Mouse (Mus musculus): Measurements from ENCODE around the gene Aff3.
A peak's percentile ranks its signal among the peaks of the same experiment; 100 is the strongest.

Aff3 gene

DNA sequence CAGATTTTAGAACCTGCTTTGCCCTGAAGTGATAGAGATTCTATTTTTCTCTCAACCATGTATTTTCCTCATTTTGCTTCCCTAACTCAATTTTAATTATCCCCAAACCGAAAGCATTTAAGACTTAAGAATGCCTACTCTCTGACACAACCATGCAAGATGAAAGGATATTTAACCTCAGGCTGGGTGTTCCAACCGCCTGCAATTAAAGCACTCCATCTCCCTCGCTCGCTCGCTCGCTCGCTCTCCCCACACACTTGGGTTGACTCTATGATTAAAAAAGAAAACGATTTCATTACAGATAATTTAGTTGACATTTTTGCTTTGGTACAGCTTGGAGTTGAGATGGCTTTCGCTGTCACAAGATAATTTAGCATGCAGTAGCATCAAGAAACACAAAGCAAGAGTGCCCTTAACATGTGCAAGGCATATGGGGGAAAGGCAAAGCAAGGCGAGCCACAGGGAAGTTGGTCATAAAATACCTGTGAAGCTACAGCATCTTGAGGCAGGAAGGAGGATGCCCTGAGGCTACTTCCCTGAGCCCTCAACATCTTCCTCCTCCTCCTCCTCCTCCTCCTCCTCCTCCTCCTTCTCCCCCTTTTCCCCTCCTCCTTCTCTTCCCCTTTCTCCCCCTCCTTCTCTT lies 167.7 kb downstream of the Aff3 start:
- DNase-seq (ENCODE audit: low spot score in 2 of 2): no peak

DNA sequence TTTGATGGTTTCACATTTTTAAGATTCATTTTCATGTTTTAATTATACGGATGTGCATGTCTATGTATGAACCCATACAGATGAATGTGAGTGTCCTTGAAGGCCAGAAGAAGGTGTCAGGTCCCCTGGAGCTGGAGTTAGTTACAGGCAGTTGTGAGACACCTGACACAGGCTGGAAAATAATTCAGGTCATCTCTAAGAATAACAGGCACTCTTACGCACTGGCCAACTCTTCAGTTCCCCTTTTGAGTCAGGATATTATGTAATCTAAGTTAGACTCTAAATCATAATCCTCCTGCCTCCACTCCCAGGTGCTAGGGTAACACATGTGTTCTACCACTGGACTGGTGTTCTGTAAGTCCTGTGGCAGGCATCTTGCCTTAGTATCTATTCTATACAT lies 169.5 kb downstream of the Aff3 start:
- DNase-seq (ENCODE audit: low spot score in 2 of 2): no peak

DNA sequence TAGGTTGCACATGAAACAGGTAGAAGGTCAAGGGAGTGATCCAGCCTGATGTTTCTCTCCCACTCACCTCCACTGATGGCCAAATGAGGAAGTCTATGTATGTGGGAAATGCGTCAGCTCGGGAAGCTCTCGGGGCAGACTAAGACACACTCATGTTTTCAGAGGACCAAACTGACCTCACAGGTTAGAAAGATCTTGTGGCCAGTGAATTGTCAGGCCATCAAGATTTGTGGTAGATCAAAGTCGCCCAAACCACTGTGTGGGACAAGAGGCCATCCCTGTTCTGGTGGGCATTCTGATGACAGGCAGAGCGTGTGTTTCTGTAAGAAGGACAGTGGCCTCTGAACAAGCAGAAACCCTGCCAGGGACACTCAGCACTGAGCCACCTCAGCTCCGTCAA lies 175.0 kb downstream of the Aff3 start:
- DNase-seq (ENCODE audit: low spot score in 2 of 2): no peak

DNA sequence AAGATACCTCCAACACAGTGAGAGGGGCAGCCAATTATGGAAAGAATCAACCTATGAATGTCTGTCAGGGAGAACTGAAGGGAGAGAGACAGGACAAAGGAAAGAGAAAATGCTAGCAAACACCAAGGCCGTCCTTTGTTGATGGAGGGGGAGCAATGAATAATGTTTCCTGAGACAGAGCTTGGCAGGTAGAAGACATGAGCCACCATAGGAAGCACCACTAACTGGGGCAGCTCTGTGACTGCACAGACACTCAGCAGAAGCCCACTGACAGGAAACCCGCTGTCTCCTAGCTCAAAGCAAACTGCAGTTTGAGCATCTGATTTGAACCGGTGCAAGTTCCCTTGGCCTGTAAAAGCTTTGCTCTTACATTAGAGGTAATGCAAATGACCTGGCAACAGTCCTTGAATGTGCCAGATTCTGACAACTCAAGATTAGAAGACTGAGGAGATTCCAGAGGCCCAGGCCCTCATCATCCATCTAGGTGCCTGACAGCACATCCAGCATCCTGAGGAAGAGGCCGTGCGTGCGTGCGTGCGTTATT lies 176.0 kb downstream of the Aff3 start:
- DNase-seq (ENCODE audit: low spot score in 2 of 2): no peak

GRCm38 (mm10) chr1:38487884-38488283 lies 176.9 kb downstream of the Aff3 start:
- DNase-seq (ENCODE audit: low spot score in 2 of 2): no peak

- DNase-seq (ENCODE audit: low spot score in 2 of 2): no peak
These were observed 181.6 kb downstream of the Aff3 start for GRCm38 (mm10) chr1:38483191-38483590.

GRCm38 (mm10) chr1:38478246-38478743 lies 186.5 kb downstream of the Aff3 start:
- DNase-seq (ENCODE audit: low spot score in 2 of 2): no peak

- DNase-seq (ENCODE audit: low spot score in 2 of 2): no peak
These were observed 193.9 kb downstream of the Aff3 start for GRCm38 (mm10) chr1:38470817-38471216.

DNA sequence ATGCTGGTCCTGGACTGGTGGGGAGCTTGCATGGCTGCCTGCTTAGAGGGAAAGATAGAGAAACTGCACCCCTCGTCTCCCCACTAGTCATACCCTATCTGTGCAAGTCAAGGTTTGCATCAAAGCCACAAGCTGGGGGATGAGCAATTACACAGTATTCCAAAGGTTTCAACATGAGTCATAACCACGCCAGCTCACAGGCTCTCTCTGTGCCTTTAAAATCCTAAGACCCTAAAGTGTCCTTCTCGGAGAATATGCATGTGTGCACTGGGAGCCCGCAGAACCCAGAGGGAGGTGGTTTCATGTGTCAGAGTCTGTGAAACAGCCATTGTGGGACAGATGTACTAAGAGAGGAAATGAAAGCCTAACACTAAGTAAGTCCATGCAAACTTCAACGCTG lies 194.6 kb downstream of the Aff3 start:
- DNase-seq (ENCODE audit: low spot score in 2 of 2): peak in 1 of 2 experiments; percentile 19

DNA sequence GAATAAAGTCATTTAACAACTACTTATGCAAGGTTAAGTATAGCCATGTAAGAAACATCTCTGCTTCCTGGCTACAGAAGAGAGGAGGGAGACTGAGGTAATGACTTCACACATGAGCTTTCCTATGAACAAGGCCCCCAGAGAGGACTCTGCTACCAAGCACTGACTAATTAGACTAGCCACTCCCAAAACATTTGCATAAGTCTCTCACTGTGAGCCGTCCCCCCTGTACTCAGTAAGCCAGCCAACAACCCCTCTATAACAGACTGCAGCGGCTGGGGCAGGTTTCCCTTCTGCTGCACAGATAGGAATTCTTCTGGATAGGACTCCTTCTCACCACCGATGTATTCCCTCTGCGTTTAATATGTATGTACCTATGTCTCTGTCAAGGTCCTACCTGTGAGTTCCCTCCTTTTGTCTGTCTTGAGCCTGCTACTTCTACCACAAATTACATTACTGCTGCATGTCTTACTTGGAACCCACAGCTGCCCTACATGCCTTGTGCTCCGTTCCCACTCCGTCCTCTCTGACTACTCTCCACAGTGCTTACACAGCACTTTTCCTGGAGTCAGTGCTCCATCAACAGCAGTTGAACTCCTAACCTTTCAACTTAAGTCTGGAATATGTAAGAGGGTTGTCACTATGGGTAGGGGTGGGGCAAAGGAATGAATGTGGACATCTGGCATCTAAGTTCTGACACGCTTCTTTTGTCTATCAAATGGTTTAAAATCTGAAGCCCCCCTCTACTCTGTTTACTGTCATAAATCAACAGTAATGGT lies 197.3 kb downstream of the Aff3 start:
- no peak for DNase-seq (ENCODE audit: low spot score in 2 of 2)

- DNase-seq (ENCODE audit: low spot score in 2 of 2): no peak
These were observed 208.0 kb downstream of the Aff3 start for GRCm38 (mm10) chr1:38456719-38457269.

DNA sequence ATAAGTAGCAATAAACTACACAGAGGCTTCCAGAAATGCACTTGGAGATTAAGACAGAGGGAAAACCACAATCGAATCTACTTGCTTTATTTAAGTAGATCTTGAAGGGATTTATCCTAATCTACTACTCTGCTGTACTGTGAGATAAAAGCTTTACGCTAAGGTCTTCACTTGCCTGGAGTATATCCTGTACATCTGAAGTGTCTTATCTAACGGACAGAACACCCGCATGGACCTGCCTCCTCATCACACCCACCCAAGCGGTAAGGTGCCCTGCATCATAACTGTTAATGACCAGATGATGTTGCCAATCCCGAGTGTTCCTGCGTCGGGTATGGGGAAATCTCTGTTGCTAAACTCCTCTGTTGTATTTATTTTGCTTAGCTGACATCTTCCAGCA lies 209.8 kb downstream of the Aff3 start:
- DNase-seq (ENCODE audit: low spot score in 2 of 2): no peak

DNA sequence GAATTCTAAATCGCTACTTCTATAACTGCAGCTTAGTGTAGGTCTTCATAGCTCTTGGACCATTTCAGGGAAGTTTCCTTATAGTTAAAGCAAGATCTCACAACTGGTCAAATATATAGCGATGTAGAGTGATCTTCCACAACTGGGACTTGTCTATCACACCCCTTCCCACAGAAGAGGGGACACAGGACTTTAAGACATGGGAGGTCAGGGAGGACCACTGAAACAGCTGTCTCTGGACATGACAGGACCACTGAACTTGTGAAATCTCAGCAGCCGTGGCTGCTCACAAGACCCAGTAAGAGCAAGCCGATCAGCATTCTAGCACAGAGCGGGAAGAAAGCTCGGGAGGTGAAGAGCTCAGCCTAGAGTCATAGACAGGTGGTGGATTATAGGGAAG lies 213.4 kb downstream of the Aff3 start:
- no peak for DNase-seq (ENCODE audit: low spot score in 2 of 2)

DNA sequence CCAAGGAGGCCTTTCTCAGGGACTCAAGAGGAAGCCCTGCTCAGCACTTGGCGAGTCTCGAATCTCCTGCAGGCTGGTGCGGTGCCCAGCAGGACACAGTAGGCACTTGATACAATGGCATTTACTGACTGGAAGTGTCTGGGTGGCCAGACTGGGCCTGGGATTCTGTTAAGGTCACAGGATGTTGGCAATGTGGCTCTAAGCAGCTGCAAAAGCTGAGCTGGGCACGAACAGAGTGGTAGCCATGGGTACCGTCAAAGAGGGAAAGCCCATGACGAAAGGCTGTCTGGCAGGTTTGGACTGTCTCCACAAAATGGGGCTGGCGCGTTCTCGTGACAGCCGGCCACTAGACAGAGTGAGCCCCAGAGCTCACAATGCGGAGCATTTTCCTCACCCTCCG lies 214.1 kb downstream of the Aff3 start:
- peak; percentile 51 to 69 for DNase-seq (ENCODE audit: low spot score in 2 of 2)

DNA sequence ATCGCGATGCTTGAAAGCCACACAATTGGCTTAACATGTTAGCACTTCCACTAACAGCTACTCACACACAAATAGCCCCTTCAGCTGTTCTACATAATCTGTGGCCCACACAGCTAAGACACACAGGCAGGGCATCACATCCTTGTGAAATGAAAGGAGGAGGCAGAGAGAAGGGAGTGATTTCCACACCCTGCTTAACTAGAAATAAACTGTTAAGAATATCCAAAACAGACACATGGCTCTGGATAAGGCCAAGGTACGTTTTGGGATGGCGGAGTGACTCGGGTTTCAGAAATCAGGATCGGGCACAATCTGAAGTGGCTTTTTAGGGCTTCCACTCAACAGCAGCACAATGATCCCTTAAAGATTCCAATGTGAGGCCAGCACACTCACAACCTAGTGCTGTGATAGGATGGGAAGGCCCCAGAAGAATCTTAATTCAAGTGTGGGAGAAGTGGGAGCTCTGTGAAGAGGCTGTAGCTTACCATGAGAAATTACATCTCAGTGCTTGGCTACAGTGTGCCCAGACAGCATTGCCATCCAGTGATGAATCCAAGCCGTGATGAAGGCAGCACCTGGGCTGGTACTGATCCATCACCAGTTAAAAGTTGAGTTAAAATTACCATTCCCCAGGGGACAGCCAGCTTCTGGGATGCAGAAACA lies 214.8 kb downstream of the Aff3 start:
- peak in 1 of 2 experiments; percentile 20 for DNase-seq (ENCODE audit: low spot score in 2 of 2)

GRCm38 (mm10) chr1:38448854-38449253 lies 215.9 kb downstream of the Aff3 start:
- peak in 1 of 2 experiments; percentile 11 for DNase-seq (ENCODE audit: low spot score in 2 of 2)

DNA sequence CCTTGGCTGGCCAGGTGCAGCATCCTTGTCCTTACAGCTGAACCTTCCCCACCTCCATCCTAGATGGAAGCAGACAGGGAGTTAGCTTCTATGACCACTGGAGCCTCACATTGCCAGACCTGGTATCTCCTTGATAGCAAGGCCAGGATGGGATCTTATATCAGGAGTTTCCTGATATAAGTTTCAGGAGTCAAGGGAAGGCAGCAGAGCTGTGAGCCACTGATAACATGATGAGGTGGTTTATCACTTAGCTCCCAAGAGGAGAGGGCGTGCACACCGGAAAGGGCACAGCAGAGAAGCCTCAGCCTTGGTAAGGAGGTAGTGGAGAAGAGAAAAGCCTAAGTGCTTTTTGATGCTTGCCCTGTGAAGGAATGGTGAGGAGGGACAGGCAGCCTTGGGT lies 217.2 kb downstream of the Aff3 start:
- no peak for DNase-seq (ENCODE audit: low spot score in 2 of 2)

GRCm38 (mm10) chr1:38446152-38446820 lies 218.5 kb downstream of the Aff3 start:
- DNase-seq (ENCODE audit: low spot score in 2 of 2): peak in 1 of 2 experiments; percentile 40

DNA sequence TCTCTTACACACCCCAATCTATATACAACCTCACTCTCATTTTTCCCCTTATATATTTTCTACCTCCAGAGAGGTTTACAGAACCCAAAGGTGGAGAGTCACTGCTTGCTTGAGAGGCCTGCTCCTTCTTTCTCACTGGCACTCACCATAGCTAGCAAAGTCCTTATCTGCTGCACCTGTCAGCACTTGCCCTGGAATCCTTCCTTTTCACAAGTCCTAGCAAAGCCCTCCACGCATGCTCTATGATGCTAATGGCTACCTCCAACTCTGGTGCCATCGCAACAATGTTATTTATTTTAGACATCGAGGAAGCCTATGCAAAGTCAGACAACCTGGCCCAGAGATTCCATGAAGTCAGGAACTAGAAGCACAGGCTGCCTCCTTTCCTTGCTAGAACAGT lies 221.9 kb downstream of the Aff3 start:
- no peak for DNase-seq (ENCODE audit: low spot score in 2 of 2)

DNA sequence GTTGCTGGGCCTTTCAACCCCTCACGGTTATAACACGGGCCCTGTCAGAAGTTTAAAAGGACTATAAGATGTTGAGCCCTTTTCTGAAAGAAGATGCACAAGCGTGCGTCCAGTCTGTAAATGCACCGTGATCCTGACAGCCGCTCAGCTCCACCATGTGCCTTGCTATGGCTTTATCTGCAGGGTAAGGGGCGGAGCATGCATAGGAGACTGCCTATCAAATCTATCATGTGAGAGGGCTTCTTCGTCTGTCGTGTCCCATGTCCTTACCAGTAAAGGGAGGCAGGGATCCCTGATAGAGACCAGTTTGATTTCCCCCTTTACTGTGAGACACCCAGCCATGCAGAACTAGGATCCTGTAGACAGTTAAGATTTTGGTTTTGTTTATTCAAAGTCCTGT lies 222.3 kb downstream of the Aff3 start:
- no peak for DNase-seq (ENCODE audit: low spot score in 2 of 2)

DNA sequence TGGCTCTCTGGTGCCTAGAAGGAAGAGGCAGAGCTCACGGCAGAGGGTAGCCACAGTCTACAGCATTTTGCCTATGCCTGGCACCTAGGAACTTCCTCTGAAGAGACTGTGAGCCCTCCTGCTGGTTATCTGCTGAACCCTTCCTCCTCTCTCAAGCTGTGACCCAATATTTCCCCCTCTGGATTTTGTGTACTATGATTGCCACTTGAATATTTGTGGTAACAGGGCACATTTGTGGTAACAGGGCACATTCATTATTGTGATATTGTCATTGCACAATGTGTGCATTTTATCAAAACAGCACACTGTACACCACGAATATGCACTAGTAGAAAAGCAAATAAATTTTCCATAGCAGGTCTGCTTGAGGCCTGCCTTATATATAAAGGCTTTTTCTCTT lies 223.0 kb downstream of the Aff3 start:
- no peak for DNase-seq (ENCODE audit: low spot score in 2 of 2)

GRCm38 (mm10) chr1:38440471-38440815 lies 224.3 kb downstream of the Aff3 start:
- DNase-seq (ENCODE audit: low spot score in 2 of 2): no peak
